Mouse (Mus musculus): ENCODE measurements around the gene Clasp1. TPM values are rescaled to one million over a fixed set of nuclear protein-coding genes. Genes with fewer than 3 reads are reported as not detected.

Clasp1 gene
- polyA plus RNA-seq, 1 experiment from 2014 or later = 12.1 TPM

DNA sequence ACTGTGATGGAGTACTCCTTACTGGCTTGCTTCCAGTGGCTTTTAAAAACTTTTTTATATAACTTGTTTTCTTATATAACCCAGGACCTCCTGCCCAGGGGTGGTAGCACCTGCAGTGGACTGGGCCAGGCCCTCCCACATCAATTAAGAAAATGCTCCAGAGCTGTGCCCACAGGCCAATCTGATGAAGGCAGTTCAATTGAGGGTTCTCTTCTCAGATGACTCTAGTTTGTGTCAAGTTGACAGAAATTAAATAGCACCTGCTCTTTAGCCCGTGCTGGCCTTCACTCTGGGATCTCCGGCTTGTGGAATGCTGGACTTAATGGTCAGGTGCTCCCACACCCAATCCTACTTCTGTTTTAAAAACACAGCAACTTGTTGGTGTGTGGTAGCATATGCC is 112.8 kb downstream of the Clasp1 start:
- Histone ChIP-seq H3K9ac (no peak overlapping the region), H3K9me3 (replicated peaks) (no peaks in the 10 kb centered on the region), H3K27me3 (no peaks in the 10 kb centered on the region), H3K4me1 (replicated peaks) (no peaks in the 10 kb centered on the region), H3K36me3 (peaks cover 79% of the 10 kb centered on the region), H3K4me3 (replicated peaks) (no peak overlapping the region), H3K4me2 (no peak overlapping the region), H3K27ac (no peak overlapping the region)
- WGBS (ENCODE audit: insufficient replicate concordance) = 89% methylated on average over 2 of the region's 2 CpGs
- ATAC-seq (ENCODE audit: low read depth) = no peak
- no peak for DNase-seq

DNA sequence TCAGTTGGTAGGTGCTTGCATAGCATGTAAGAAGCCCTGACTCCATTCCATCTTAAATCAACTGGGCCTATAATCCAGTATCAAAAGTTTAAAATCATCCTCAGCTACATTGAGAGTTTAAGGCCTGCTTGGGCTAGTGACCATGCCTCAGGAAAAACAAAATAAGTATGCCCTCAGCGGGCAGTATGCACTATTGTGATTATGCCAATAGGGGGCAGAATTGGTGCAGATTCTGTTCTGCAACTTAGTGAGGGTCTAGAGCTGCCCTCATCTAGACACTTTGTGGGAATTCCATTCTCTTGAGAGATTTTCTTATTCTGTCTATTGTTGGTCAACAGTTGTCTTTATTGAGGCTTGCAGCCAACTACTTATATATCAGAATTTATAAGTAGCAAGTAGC is 116.9 kb downstream of the Clasp1 start:
- Histone ChIP-seq H3K27ac (no peak overlapping the region), H3K36me3 (peaks cover 93% of the 10 kb centered on the region), H3K4me2 (no peak overlapping the region), H3K9ac (no peak overlapping the region), H3K4me1 (replicated peaks) (no peaks in the 10 kb centered on the region), H3K4me3 (replicated peaks) (no peak overlapping the region), H3K27me3 (no peaks in the 10 kb centered on the region), H3K9me3 (replicated peaks) (no peaks in the 10 kb centered on the region)
- no peak for ATAC-seq (ENCODE audit: low read depth)
- no peak for DNase-seq
- 86% methylated on average over 1 of the region's 1 CpGs for whole genome bisulfite sequencing (ENCODE audit: insufficient replicate concordance)

DNA sequence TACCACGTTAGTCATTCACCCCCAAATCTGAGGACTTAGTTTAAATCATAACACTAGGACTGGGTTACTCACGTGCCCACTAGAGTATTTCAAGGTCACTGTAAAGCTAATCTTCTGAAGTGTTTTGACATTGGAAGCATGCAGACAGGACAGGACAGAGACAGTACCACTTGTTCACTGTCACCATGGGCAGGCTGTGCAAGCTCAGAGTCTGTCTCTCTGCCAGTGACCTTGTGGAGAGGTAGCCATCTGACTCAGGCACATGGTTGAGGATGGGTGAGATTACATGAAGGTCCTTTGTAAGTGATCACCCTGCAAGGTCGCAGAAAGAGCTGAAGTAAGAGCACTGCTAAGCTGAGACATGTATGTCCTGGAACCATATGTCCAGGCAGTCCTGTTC is 122.1 kb downstream of the Clasp1 start:
- peaks cover 90% of the 10 kb centered on the region for H3K36me3 ChIP-seq
- no peaks in the 10 kb centered on the region for H3K27me3 ChIP-seq
- no peaks in the 10 kb centered on the region for H3K4me1 ChIP-seq (replicated peaks)
- no peaks in the 10 kb centered on the region for H3K9me3 ChIP-seq (replicated peaks)
- H3K4me2 ChIP-seq = no peak overlapping the region
- no peak overlapping the region for H3K9ac ChIP-seq
- WGBS (ENCODE audit: insufficient replicate concordance) = 74% methylated on average over 3 of the region's 3 CpGs
- DNase-seq (no peak), ATAC-seq (ENCODE audit: low read depth) (no peak)
- H3K27ac ChIP-seq = no peak overlapping the region
- no peak overlapping the region for H3K4me3 ChIP-seq (replicated peaks)

DNA sequence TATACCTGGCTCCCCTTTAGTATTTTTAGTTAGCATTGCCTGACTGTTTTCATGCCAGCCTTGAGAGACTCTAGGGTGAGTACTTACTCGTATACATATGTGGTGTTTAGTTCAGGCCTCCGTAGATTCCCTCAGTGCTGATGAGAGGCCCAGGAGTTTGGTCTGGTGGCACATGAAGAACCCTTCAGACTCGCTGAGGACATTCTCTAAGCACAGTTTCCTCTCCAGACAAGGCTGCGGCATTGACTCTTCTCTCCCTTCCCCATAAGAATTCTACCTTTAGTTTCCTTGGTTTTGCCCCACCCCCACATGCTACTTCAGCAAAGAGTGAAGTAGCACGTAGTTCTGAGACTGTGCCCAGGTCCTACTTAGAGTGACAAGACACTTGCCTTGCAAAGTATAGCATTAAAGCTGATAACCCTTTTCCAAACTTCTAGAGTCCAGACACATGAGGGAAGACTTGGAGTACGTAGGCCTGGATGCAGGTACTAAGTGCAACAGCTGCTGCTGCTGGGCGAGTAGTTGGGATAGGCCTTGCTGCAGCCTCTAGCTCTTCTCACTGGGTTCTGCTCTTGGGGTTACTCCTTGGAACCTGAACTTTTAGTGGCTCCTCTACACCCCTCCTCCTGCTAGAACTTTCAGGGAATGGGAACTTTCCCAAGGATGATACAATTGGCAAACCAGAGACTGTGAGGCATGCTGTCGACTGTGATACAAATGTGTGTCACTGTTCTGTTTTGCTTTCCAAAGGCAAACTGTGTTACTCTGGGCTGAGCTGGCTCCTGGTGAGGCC is 123.1 kb downstream of the Clasp1 start:
- Histone ChIP-seq H3K27me3 (no peaks in the 10 kb centered on the region), H3K4me3 (replicated peaks) (no peak overlapping the region), H3K27ac (no peak overlapping the region), H3K4me2 (no peak overlapping the region), H3K9me3 (replicated peaks) (no peaks in the 10 kb centered on the region), H3K9ac (no peak overlapping the region), H3K4me1 (replicated peaks) (no peaks in the 10 kb centered on the region), H3K36me3 (peaks cover 84% of the 10 kb centered on the region)
- WGBS (ENCODE audit: insufficient replicate concordance) = 77% methylated on average over 8 of the region's 8 CpGs
- no peak for DNase-seq
- no peak for ATAC-seq (ENCODE audit: low read depth)

DNA sequence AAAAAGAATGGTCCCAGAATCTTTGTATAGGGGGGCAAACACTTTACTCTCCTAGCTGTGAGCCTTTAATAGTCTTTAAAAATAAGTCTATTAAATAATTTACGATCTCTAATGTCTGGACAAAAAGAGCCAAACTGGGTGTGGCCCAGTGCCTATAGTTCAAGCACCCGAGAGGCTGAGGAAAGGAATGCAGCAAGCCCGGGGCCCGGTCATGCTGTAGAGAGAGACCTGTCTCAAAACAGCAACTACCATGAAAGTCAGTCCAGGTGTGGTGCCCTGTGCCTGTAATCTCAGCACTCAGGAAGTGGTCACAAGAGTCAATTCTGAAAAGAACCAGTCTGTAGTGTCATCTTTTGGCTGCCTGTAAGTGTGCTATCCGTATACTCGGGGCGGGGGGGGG is 127.4 kb downstream of the Clasp1 start:
- H3K9ac ChIP-seq = no peak overlapping the region
- WGBS (ENCODE audit: insufficient replicate concordance) = 75% methylated on average over 7 of the region's 7 CpGs
- no peak overlapping the region for H3K4me3 ChIP-seq (replicated peaks)
- H3K4me2 ChIP-seq = no peak overlapping the region
- H3K4me1 ChIP-seq (replicated peaks) = no peaks in the 10 kb centered on the region
- H3K27ac ChIP-seq = no peak overlapping the region
- ATAC-seq (ENCODE audit: low read depth) (no peak), DNase-seq (no peak)
- peaks cover 56% of the 10 kb centered on the region for H3K36me3 ChIP-seq
- no peaks in the 10 kb centered on the region for H3K27me3 ChIP-seq
- no peaks in the 10 kb centered on the region for H3K9me3 ChIP-seq (replicated peaks)

DNA sequence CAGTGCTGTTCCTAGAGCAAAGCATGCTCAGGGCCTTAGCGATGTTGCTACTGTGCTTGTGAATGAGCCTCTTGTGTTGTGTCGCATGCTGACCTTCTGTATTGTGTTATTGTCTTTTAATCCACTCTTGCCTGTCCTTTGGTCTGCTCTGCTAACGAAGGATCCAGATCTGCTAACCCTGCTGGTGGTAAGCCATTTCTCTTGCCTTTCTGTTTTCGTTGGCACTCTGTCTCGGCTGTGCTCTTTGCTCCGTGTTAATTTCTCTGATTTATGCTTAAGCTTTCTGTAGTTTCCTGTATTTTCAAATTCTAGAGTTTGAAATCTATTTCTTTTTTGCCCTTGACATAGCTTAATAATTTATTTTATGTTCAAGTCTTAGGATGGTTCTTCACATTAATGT is 134.3 kb downstream of the Clasp1 start:
- H3K27ac ChIP-seq = no peak overlapping the region
- ATAC-seq (ENCODE audit: low read depth) = no peak
- H3K9me3 ChIP-seq (replicated peaks) = no peaks in the 10 kb centered on the region
- no peaks in the 10 kb centered on the region for H3K27me3 ChIP-seq
- H3K9ac ChIP-seq = no peak overlapping the region
- H3K4me1 ChIP-seq (replicated peaks) = no peaks in the 10 kb centered on the region
- no peak overlapping the region for H3K4me3 ChIP-seq (replicated peaks)
- peaks cover 57% of the 10 kb centered on the region for H3K36me3 ChIP-seq
- 87% methylated on average over 6 of the region's 6 CpGs for WGBS (ENCODE audit: insufficient replicate concordance)
- H3K4me2 ChIP-seq = no peak overlapping the region
- DNase-seq = no peak

DNA sequence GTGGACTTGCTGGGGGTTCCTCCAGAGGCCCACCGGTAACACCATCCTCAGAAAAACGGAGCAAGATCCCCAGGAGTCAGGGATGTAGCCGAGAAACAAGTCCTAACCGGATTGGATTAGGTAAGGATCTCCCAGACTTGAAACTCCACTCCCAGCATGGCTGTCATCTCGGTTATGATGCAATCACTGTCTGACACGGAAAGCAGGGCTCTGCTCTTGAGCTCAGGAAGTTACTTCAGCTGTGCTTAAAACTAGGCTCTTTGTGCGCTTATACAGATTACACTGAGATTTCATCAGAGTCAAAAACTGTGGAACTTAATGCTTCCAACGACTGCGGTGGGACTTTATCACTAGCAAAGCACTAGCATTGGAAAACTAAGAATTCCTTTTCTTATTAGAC is 136.5 kb downstream of the Clasp1 start:
- Histone ChIP-seq H3K36me3 (peaks cover 71% of the 10 kb centered on the region), H3K9ac (no peak overlapping the region), H3K4me2 (no peak overlapping the region), H3K27me3 (no peaks in the 10 kb centered on the region), H3K4me1 (replicated peaks) (no peaks in the 10 kb centered on the region), H3K27ac (no peak overlapping the region), H3K9me3 (replicated peaks) (no peaks in the 10 kb centered on the region), H3K4me3 (replicated peaks) (no peak overlapping the region)
- DNase-seq (no peak), ATAC-seq (ENCODE audit: low read depth) (no peak)
- 75% methylated on average over 9 of the region's 9 CpGs for WGBS (ENCODE audit: insufficient replicate concordance)

DNA sequence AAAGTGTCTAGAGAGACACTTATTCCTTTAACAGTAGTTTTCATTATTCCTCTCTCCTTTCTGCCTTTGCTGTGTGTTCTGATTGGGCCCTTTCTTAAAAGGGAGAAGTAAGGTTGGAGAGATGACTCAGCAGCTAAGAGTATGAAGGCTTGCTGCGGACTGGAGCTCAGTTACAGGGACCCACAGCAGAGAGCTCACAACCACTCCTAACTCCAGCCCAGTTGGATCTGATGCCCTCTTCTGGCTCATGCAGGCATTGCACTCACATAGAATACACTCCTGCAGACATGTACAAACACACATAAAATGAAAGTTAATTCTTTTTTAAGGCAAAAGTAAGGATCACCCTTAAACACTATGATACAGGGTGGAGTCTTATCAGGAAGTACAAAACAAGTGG is 140.4 kb downstream of the Clasp1 start:
- Histone ChIP-seq H3K36me3 (peaks cover 82% of the 10 kb centered on the region), H3K27ac (no peak overlapping the region), H3K4me3 (replicated peaks) (no peak overlapping the region), H3K27me3 (no peaks in the 10 kb centered on the region), H3K4me2 (no peak overlapping the region), H3K9ac (no peak overlapping the region), H3K9me3 (replicated peaks) (no peaks in the 10 kb centered on the region), H3K4me1 (replicated peaks) (no peaks in the 10 kb centered on the region)
- 65% methylated on average over 1 of the region's 1 CpGs for WGBS (ENCODE audit: insufficient replicate concordance)
- no peak for DNase-seq
- ATAC-seq (ENCODE audit: low read depth) = no peak

DNA sequence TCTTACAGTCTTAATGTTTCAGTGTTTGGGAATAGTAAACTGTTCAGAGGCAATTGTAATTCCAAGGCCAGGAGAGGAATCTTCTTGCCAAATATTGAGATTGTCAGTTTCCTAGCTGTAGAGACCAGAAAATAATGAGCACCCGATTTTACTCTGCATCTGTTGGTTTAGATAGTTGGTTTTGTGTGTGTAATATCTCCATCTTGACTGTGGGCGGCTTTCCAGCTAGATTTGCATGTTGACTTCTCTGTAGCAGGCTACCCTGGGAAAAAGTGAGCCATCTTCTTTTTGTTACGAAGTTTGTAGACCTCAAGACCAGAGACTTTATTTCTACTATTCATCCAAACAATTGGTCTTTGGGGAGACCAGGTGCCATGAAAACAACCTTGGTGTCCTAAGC is 142.4 kb downstream of the Clasp1 start:
- ATAC-seq (ENCODE audit: low read depth) (no peak), DNase-seq (no peak)
- H3K4me3 ChIP-seq (replicated peaks) = no peak overlapping the region
- H3K36me3 ChIP-seq = peaks cover 80% of the 10 kb centered on the region
- H3K9ac ChIP-seq = no peak overlapping the region
- no peak overlapping the region for H3K27ac ChIP-seq
- no peaks in the 10 kb centered on the region for H3K9me3 ChIP-seq (replicated peaks)
- 75% methylated on average over 3 of the region's 3 CpGs for WGBS (ENCODE audit: insufficient replicate concordance)
- H3K27me3 ChIP-seq = no peaks in the 10 kb centered on the region
- no peak overlapping the region for H3K4me2 ChIP-seq
- no peaks in the 10 kb centered on the region for H3K4me1 ChIP-seq (replicated peaks)

DNA sequence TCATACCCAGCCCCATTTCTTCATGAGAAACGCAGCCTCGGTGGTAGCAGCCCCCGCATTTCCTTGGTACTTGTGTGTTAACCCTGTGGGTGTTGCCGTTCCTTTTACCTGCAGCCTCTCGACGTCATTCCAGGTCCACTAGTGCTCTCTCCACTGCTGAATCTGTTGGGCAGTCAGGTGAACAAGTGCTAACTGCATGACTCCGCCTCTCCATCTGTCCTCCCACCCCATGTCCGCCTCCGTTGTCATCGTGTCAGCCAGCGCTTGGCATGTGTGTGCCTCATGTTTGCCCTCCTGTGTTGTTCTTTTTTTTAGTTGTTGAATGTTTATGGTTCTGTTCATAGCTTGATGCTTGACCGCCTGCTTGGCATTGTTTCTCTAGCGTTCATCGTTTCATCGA is 147.2 kb downstream of the Clasp1 start:
- Histone ChIP-seq H3K4me2 (no peak overlapping the region), H3K9me3 (replicated peaks) (no peaks in the 10 kb centered on the region), H3K27ac (no peak overlapping the region), H3K36me3 (peaks cover 58% of the 10 kb centered on the region), H3K4me1 (replicated peaks) (no peaks in the 10 kb centered on the region), H3K9ac (no peak overlapping the region), H3K27me3 (no peaks in the 10 kb centered on the region), H3K4me3 (replicated peaks) (no peak overlapping the region)
- ATAC-seq (ENCODE audit: low read depth) = no peak
- DNase-seq = no peak
- 85% methylated on average over 15 of the region's 15 CpGs for WGBS (ENCODE audit: insufficient replicate concordance)

DNA sequence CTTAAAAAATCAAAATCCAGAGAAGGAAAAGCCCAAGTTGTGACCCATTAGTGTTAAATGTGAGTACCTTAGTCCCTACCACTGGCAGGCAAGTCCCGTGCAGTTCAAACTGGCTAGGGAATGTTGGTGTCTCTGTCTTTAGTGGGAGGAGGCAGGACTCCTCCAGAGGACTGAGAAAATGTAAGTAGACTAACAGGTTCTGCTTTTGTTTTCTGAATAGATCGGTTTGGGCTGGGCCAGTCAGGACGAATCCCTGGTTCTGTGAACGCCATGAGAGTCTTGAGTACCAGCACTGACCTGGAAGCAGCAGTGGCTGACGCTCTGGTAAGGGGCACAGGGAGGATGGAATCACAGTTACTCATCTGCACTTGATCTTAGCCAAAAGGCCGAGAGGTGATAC is 150.2 kb downstream of the Clasp1 start:
- ATAC-seq (ENCODE audit: low read depth) = no peak

DNA sequence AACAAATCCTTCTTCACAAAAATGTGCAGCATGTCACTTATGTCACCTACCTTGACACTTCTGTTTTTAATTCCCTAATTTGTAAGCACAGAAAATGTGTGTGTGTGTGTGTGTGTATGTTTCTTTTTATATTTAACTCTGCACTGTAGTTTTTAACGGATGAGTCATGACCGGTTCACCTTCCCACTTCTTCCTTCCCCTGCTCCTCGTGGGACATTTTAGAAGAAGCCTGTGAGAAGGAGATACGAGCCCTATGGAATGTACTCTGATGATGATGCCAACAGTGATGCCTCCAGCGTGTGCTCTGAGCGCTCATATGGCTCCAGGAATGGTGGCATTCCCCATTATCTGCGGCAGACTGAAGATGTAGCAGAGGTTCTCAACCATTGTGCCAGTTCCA is 154.0 kb downstream of the Clasp1 start:
- H3K36me3 ChIP-seq = peaks cover 67% of the 10 kb centered on the region

More for the DNA sequence above, 150.2 kb downstream of the Clasp1 start:
- WGBS (ENCODE audit: insufficient replicate concordance) = 78% methylated on average over 6 of the region's 6 CpGs
- DNase-seq = no peak
- Histone ChIP-seq H3K27ac (no peak overlapping the region), H3K4me3 (replicated peaks) (no peak overlapping the region), H3K27me3 (no peaks in the 10 kb centered on the region), H3K9me3 (replicated peaks) (no peaks in the 10 kb centered on the region), H3K4me2 (no peak overlapping the region), H3K9ac (no peak overlapping the region), H3K4me1 (replicated peaks) (no peaks in the 10 kb centered on the region), H3K36me3 (peaks cover 57% of the 10 kb centered on the region)

More for the DNA sequence above, 154.0 kb downstream of the Clasp1 start:
- DNase-seq (no peak), ATAC-seq (ENCODE audit: low read depth) (no peak)
- Histone ChIP-seq H3K9ac (no peak overlapping the region), H3K4me2 (no peak overlapping the region), H3K9me3 (replicated peaks) (no peaks in the 10 kb centered on the region), H3K4me3 (replicated peaks) (no peak overlapping the region), H3K27ac (no peak overlapping the region), H3K27me3 (no peaks in the 10 kb centered on the region), H3K4me1 (replicated peaks) (no peaks in the 10 kb centered on the region)
- 78% methylated on average over 7 of the region's 7 CpGs for WGBS (ENCODE audit: insufficient replicate concordance)

Data from liver, embryonic 13.5 days (tissue).